Mouse (Mus musculus) effector memory CD4-positive, alpha-beta T cell, adult 7 months (primary cell): ENCODE measurements around the gene Lingo2. TPM values are rescaled to one million over a fixed set of nuclear protein-coding genes. Genes with fewer than 3 reads are reported as not detected.

Source experiments
- polyA plus RNA-seq: library from polyadenylated mRNA; unstranded; fragments of 100-300 nt; shearing (Covaris generic); gene quantifications from one replicate; pipeline ENCODE4 v1.2.1, GENCODE M21; 2017

Gene Lingo2
- not detected for polyA plus RNA-seq

DNA sequence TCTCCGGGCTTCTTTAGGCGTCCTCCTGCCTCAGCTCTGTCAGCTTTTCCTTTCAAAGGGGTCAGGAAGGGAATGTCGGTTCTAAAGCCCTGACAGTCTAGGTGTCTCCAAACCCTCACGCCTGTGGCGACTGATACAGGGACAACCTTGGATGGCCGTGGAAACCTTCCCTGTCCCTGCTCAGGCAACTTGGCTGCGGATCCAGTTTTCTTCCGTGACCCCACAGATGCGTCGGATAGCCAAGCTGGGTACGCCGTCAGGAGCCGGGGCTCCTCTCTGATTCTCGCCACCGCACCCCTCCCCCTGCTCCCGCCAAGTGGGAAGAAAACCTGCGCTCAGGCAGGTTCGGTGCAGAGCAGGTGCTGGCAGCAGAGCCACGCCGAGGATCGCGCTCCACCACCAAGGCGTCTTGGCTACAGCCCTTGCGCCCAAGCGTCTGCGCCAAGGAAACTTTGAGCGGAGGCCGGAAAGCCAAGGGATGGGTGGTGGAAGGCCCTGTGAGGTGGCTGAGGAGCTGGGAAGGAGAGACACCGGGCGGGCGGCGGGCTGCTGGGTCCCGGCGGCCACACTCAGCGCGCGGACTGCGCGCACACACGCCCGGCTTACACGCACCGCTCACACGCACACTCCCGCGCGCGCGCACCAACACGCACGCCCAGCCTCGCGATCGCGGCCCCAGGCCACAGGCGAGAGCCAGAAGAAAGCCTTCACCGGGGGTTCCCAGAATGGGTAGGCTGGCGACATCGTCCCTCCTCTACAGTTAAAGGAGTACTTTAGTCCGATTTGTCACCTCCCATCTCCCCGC lies at the start of gene Lingo2:
Gene Lingo2, minus strand, starts transcription at position 598 of the 805 bp plus-strand sequence.

